Mouse (Mus musculus): Measurements from ENCODE around the gene Vmn2r117. TPM values are rescaled to one million over a fixed set of nuclear protein-coding genes. Genes with fewer than 3 reads are reported as not detected.

The Vmn2r117 gene
- polyA plus RNA-seq (2012; rRNA removed; ENCODE audit: low replicate concordance): not detected in 2 replicates

GRCm38 (mm10) chr17:23479599-23479998 lies at the start of gene Vmn2r117:
TSS of gene Vmn2r117 (minus strand) at chr17:23479699.

Other genes starting within 250 kb of the Vmn2r117 start
- not detected in 2 replicates for gene Vmn2r114, start 167.2 kb downstream of the Vmn2r117 start, polyA plus RNA-seq (2012; rRNA removed; ENCODE audit: low replicate concordance)
- not detected in 2 replicates for gene Vmn2r115, start 136.0 kb downstream of the Vmn2r117 start, polyA plus RNA-seq (2012; rRNA removed; ENCODE audit: low replicate concordance)
- gene Vmn2r116, start 95.1 kb downstream of the Vmn2r117 start, polyA plus RNA-seq (2012; rRNA removed; ENCODE audit: low replicate concordance): not detected in 2 replicates
- 9.9 and 21.8 TPM in 2 replicates for gene Zfp213, start 84.5 kb upstream of the Vmn2r117 start, polyA plus RNA-seq (2012; rRNA removed; ENCODE audit: low replicate concordance)
- 7.4 and 18.3 TPM in 2 replicates for gene Zfp13, start 119.8 kb upstream of the Vmn2r117 start, polyA plus RNA-seq (2012; rRNA removed; ENCODE audit: low replicate concordance)
- gene Zscan10, start 121.2 kb upstream of the Vmn2r117 start, polyA plus RNA-seq (2012; rRNA removed; ENCODE audit: low replicate concordance): 0.05 and 0.09 TPM in 2 replicates
- 0.37 and 1.3 TPM in 2 replicates for gene Mmp25, start 165.6 kb upstream of the Vmn2r117 start, polyA plus RNA-seq (2012; rRNA removed; ENCODE audit: low replicate concordance)
- gene Bicdl2, start 180.8 kb upstream of the Vmn2r117 start, polyA plus RNA-seq (2012; rRNA removed; ENCODE audit: low replicate concordance): 0.09 and 0.81 TPM in 2 replicates
- 347 and 380 TPM in 2 replicates for gene Hcfc1r1, start 193.9 kb upstream of the Vmn2r117 start, polyA plus RNA-seq (2012; rRNA removed; ENCODE audit: low replicate concordance)
- gene Thoc6, start 194.2 kb upstream of the Vmn2r117 start, polyA plus RNA-seq (2012; rRNA removed; ENCODE audit: low replicate concordance): 23.8 and 34.1 TPM in 2 replicates
- 16.6 and 25.7 TPM in 2 replicates for gene Tnfrsf12a, start 197.8 kb upstream of the Vmn2r117 start, polyA plus RNA-seq (2012; rRNA removed; ENCODE audit: low replicate concordance)
- gene Cldn6, start 199.6 kb upstream of the Vmn2r117 start, polyA plus RNA-seq (2012; rRNA removed; ENCODE audit: low replicate concordance): 1.6 TPM in 1 of 2 replicates, not detected in the other
- gene Cldn9, start 204.3 kb upstream of the Vmn2r117 start, polyA plus RNA-seq (2012; rRNA removed; ENCODE audit: low replicate concordance): 1.7 TPM in 1 of 2 replicates, not detected in the other
- gene 1520401A03Rik, start 243.1 kb upstream of the Vmn2r117 start, polyA plus RNA-seq (2012; rRNA removed; ENCODE audit: low replicate concordance): 0.05 and 0.06 TPM in 2 replicates
- gene Pkmyt1, start 246.6 kb upstream of the Vmn2r117 start, polyA plus RNA-seq (2012; rRNA removed; ENCODE audit: low replicate concordance): 22.6 and 25.7 TPM in 2 replicates

Data from subcutaneous adipose tissue, adult 2 months (tissue).